Mouse (Mus musculus): ENCODE measurements at regions not wholly inside any gene's neighbourhood (a gene's known extent, or its start where the extent isn't known, plus 50 kb on each side); places are given as distances from the start of the nearest gene placed in this dataset.

- no peak for TF ChIP-seq CTCF (IDR thresholded peaks at IDR 0.05)
- TF ChIP-seq EP300 (IDR thresholded peaks at IDR 0.05; ENCODE audit: insufficient read depth, low read depth, low read length) = no peak
These were observed 112.5 kb upstream of the Btg1 start for GRCm38 (mm10) chr10:96504340-96504739.

All from heart, adult 2 months (tissue).